Mouse (Mus musculus): ENCODE measurements around the gene Slc5a9.
"Not testable (repeated sequence)": the region's sequence is repeated elsewhere in the genome, so short reads cannot be mapped to it uniquely, and the experiment has no call there.

The Slc5a9 gene

DNA sequence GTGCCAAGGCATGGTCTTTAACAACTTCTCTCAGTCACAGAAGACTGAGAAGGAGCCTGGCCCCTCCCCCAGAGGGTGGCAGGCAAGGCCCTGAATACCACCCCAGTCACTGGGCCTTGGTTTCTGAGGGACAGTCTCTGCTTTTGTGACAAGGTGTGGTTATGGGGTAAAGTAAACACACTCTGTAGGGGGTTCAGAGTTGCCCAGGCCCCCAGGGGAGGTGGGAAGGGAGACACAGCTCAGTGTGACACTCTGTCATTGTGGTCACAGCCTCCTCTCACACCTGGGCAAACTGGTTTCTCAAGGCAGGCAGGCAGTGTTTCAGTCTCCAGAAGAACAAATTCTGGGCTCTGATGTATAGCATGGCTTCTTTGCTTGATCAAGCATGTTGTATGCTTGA lies at the start of gene Slc5a9:
Slc5a9 (minus strand) TSS at position 144 of the 400 bp plus-strand sequence.
- DNase-seq (ENCODE audit: low spot score in 2 of 2), result no peak

DNA sequence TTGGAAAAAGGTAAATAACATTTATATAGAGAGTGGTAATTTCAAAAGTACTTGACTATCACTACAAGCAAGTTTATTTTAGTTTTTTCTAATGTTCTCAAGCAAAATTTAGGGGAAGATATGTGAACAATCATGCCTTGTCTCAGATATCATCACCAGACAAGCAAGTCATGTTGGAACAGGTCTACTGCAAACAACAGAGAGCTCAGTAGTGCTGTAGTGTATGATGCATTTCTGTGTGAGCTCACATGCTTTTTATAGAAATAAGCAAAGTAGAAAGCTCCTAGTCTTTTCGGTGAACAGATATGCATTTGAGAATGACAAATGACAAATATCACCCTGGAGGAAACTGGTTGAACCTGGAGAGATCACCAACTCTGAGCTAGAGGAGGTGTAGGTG lies 16.4 kb upstream of the Slc5a9 start, which contains the start of gene Skint8:
Skint8 (plus strand) TSS at position 301 of the 400 bp plus-strand sequence.
- DNase-seq (ENCODE audit: low spot score in 2 of 2), result no peak

DNA sequence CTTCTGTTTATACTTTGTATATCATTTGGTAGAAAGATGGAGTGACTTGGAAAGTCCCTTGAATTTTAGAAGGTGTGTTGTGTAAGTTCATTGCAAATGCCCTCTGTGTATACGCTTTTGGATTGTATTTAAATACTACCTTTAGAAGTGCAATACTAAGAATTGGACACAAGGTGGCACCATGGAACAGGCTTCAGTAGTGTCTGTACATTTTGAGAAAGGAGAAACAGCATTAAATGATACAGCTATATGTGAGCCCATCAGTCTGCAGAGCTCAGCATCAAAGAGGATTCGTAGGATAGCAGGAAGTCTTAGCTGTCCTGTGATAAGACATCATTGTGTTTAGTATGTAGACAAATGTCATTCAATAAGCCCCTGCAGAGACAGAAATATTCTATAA lies 5.2 kb upstream of the Slc5a9 start:
- DNase-seq (ENCODE audit: low spot score in 2 of 2), result no peak

DNA sequence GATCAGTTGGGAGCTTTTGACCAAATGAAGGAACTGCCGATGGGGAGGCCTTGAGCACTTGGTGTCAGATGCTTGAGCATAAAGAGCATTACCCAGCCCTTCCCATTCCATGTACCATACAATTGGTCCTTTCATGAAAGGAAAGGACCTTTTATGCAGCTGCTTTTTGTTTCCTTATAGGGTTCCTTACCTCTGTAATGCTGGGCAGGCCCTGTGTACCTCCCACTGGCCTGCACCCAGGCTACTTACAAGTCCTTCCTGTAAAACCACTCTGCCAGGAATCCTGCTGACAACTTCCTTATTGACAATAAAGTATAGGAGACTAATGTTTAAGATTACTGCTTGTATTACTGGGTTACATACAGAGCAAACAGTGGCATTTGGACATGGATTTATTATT lies 1.2 kb downstream of the Slc5a9 start:
- DNase-seq (ENCODE audit: low spot score in 2 of 2), result no peak

DNA sequence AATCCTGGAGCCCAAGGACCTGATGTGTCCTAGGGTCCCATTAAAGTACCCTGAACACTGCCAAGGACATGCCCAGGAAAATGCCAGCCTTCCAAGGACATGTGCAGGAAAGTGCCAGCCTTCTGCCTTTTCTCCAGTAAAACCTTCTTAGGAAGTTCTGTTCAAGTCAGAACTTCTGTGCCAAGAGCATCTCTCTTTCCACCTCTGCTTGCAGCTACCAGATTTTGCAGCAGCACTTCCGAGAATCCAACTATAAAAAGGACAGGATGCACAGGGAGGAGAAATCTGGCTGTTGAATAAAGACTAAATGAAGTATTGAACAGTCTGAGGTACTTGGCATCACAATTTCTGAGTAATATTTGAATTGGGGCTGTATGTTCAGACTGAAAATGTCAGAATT lies 2.2 kb downstream of the Slc5a9 start:
- DNase-seq (ENCODE audit: low spot score in 2 of 2), result not testable (repeated sequence)

DNA sequence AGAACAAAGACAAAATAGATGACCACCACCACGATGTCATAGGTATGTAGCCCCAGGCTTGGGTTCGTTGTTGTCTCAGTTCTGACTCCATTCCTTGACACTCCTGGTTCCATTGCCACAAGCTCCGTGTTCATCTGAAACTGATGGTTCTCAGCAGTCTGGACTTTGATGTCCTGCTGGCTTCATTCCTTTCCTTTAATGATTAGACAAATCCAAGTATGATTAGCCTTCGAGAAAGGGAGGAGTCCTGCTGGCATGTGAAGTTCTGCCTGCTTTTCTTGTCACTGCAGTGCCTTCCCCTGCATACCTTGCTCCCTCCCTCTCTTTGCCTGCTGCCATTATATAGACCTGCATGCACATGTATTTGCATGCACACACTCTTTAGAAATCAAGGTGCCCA lies 4.2 kb downstream of the Slc5a9 start:
- DNase-seq (ENCODE audit: low spot score in 2 of 2), result no peak

DNA sequence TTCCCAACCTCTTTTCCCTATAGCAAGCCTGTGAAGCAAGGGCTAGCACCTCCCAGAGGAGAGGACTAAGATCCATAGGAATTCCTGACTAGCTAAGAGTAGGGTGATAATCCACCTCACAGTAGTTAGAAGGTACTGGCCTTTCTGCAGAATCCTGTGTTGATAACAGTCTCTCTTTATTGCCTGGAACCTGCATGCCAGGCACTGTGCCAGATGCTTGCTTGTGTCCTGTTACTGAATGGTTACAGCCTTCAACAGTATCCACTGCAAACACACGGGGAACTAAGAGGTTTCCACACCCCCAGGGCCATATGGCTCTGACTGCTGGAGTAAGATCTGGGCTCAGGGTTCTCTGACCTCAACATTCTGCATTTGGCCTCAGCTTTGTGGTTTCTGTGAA lies 5.0 kb downstream of the Slc5a9 start:
- no peak for DNase-seq (ENCODE audit: low spot score in 2 of 2)

DNA sequence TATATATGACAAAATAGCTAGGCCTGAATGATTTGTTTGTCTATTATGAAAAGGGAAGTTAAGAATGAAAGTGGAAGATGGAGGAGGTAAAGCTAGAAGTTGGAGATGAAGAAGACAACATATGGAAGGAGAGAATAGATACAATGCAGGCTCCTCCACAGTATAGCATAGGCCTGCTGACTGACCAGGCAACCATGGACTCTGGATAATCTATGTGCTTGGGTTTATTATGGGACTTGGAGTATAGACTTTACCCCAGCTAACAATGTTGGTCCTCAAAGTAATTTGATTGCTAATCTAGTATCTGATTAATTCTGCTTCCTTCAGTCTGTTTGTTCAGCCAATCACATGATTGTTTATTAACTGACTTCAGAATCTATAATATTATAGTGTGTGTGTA lies 10.6 kb downstream of the Slc5a9 start:
- DNase-seq (ENCODE audit: low spot score in 2 of 2), result no peak

DNA sequence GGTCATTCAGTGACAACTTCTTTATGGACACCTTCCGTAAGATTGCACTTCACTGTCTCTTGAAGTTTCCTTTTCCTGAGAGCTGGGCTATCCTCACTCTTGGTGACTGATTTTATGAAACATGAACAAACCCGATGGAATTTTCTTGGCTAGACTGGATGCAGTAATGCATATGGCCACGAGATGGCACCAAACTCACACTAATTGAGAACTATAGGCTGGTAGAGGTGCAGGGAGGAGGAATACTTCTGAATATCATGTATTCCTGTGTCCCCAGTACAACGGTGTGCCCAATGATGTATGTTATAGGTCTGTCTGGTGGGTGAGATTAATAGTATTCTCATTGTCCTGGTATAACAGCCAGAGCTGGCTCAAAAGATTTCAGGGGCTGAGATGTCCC lies 16.1 kb downstream of the Slc5a9 start:
- DNase-seq (ENCODE audit: low spot score in 2 of 2), result peak; percentile 32 to 59

DNA sequence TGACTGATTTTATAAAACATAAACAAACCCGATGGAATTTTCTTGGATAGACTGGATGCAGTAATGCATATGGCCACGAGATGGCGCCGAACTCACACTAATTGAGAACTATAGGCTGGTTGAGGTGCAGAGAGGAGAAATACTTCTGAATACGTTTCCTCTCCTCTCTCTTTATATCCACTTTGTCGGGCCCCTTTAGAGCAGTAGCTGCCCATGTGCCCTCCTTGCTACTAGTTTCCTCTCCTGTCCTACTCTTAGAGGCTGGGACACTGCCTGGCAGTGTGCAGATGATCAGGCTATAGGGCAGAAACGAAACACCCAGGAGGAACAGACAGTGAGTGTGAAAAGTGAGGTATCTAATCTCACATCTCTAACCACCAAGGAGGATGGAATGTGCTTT lies 16.7 kb downstream of the Slc5a9 start:
- peak; percentile 28 to 54 for DNase-seq (ENCODE audit: low spot score in 2 of 2)

DNA sequence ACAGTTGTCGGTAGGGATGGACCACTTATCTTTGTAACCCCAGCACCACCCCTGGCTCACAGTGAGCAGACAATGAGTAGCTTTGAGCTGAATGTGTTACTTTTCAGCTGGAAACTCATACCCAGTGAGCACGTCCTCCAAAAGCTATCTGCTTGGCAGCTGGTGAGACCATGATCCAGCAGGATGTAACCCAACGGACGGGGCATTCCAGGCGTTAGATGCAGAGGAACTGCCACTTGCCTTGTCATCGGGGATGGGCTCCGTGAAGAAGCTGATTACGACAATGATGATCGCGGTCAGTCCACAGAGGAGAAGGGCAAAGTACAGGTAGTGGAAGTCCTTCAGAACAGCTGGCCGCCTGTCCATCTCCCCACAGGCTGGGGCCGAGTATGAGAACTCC lies 19.2 kb downstream of the Slc5a9 start:
- DNase-seq (ENCODE audit: low spot score in 2 of 2), result no peak

DNA sequence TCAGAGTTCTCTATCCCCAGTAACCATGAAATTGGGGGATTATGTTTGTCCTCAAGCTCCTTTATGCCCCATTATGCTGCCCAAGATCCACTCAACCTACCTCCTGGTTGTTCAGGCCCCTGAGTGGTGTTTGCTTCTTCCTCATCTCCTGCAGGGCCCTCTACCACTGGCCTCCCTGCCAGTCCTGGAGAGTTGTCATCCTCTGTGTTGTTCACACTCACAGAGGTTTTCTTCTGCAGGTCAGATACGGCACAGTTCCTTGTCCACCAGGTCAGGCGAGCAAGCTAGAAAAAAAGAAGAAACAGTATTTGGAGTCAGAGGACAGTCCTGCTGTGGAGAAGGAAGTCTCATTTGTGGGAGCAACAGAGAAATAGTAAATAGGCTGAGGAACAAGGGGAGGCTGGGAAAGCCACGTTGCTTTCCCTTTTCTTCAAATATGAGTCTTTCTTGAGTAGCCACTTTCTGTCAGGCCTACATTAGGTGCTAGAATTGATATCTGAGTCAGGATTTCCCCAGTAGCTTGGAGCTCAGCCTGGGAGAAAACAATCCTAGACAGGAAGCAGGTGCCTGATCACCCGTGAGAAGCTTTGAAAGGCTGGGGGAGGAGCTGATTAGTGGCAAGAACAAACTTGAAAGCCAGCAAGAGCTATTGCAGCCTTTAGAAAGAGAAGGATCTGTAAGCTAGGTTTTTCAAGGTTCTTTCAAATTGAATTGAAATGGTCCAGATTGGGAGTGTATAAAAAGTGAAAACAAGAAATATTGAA lies 22.4 kb downstream of the Slc5a9 start:
- no peak for DNase-seq (ENCODE audit: low spot score in 2 of 2)

DNA sequence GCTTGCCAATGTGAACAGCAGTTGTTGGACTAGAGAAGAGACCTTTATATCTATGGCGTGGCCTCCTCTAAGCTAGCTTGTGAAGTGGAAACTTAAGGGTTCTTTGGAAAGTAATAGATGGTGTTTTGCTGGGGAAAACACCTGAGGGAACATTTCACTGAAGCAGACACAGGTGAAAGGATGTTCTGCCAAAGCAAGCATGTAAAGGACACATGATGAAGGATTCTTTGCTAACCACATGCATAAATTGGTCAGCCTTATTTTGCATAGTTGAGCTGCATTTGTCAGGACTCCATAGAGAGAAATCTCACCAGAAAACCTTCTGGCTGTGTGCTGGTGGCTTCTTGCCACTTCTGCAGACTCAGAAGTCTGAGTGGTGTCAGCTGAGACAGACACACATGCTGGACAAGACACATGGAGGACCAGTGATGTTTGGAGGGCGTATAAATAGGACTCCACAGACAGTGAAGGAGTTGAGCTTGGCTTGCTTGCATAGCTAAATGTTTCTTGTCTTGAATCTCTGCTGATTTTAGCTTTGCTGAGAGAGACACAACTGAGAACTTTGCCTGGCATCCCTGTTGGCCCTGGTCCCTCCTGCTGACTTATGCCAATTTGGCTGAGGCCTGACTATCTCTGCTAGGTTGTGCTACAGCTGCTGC lies 34.8 kb downstream of the Slc5a9 start:
- no peak for DNase-seq (ENCODE audit: low spot score in 2 of 2)

DNA sequence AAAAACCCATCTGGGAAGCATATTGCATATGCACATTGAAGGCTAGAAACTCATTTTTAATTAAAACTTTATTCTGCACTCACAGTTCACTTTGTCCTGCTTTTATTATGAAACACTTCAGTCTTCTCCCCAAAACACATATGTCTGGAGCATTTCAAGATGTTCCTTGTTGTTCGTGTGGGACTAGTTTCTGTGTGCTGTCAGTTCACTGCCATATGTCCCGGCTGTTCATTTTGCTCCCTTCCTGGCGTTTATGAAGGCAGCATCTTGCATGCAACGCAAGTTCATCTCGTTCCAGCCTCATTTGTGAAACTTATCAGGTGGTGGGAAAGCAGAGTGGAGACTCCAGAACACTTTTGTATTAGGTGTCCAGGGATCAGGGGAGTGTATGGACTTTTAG lies 36.0 kb downstream of the Slc5a9 start:
- no peak for DNase-seq (ENCODE audit: low spot score in 2 of 2)

DNA sequence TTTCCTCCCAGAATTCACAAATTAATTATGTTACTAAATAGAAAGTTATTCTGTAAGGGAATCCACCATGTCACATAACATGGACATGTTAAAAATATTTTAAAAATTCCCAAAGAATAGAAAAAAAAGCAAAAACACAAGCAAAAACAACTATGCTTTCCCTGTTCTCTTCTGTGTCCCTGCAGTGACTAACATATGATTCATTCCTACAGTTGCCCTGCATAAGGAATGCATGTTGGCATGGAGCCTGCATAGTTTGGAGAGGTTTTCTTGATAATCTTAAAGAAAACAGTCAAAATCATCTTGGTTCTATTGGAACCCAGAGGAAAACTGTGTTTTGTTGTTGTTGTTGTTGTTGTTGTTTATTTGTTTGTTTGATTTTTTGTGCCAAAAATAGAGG lies 50.1 kb downstream of the Slc5a9 start:
- no peak for DNase-seq (ENCODE audit: low spot score in 2 of 2)

DNA sequence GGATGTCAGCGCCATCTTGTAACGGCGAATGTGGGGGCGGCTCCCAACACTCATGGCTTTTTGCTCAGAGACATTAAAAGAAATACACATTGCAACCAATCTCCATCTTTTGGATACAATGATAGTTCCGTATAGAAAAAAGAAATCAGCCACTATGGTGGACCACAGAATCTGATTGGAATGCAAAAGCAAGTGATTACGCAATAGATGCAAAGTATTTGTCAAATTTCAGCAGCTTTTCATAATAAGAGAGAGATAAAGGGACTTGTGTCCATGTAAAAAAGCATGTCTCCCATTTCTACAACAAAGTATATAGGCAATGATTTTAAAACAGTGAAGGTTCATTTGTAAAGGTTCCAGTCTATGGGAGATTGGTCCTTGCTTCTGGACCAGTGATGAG lies 63.8 kb downstream of the Slc5a9 start:
- DNase-seq (ENCODE audit: low spot score in 2 of 2), result no peak
